Mouse (Mus musculus) lung, postnatal 0 days (tissue): ENCODE results near the gene Islr.

Source experiments
- CTCF ChIP-seq: IDR thresholded peaks from 2 replicates; pipeline ENCODE4 v1.5.1; 2016; ENCODE audit warnings: antibody characterized with exemption, mild to moderate bottlenecking
- EP300 ChIP-seq: IDR thresholded peaks from 2 replicates; pipeline ENCODE4 v1.6.1; 2016; ENCODE audit warnings: antibody characterized with exemption, mild to moderate bottlenecking, control low read depth

- no peak for TF ChIP-seq CTCF
- no peak for TF ChIP-seq EP300
Observed at GRCm38 (mm10) chr9:58198801-58199371, 5.2 kb downstream of the Islr start.
